Mouse (Mus musculus) frontal cortex, adult (tissue): ENCODE results near the gene Zfp207.
"Not testable (repeated sequence)": the region's sequence is repeated elsewhere in the genome, so short reads cannot be mapped to it uniquely, and the experiment has no call there.

Experiments
- ATAC-seq: cut with Nextera tagmentation; 2 replicates; pipeline ENCODE4 v1.9.2; 2017; ENCODE audit warnings: mild to moderate bottlenecking, moderate library complexity, mixed read lengths; ENCODE audit not compliant: low TSS enrichment

Gene Zfp207

GRCm38 (mm10) chr11:80410377-80410776, 27.3 kb downstream of the Zfp207 start:
- no peak for ATAC-seq

GRCm38 (mm10) chr11:80417085-80417484, 34.0 kb downstream of the Zfp207 start:
- ATAC-seq: no peak

- no peak for ATAC-seq
Measured at GRCm38 (mm10) chr11:80419743-80420142, 36.7 kb downstream of the Zfp207 start.

GRCm38 (mm10) chr11:80420202-80420984, 37.3 kb downstream of the Zfp207 start:
- no peak for ATAC-seq

GRCm38 (mm10) chr11:80421421-80422047, 38.5 kb downstream of the Zfp207 start:
- no peak for ATAC-seq

GRCm38 (mm10) chr11:80424691-80425090, 41.6 kb downstream of the Zfp207 start:
- no peak for ATAC-seq

- ATAC-seq: no peak
Measured at GRCm38 (mm10) chr11:80425247-80425778, 42.2 kb downstream of the Zfp207 start.

GRCm38 (mm10) chr11:80426029-80426813, 43.1 kb downstream of the Zfp207 start:
- ATAC-seq: not testable (repeated sequence)

GRCm38 (mm10) chr11:80428381-80429008, 45.4 kb downstream of the Zfp207 start, which contains the start of gene Psmd11:
Gene Psmd11, plus strand, starts transcription at chr11:80428615.
- ATAC-seq: peak; percentile 98

GRCm38 (mm10) chr11:80429009-80429475, 46.0 kb downstream of the Zfp207 start:
- peak; percentile 51 for ATAC-seq

- no peak for ATAC-seq
Measured at GRCm38 (mm10) chr11:80429500-80430166, 46.6 kb downstream of the Zfp207 start.

GRCm38 (mm10) chr11:80430366-80430910, 47.4 kb downstream of the Zfp207 start:
- no peak for ATAC-seq

- no peak for ATAC-seq
Measured at GRCm38 (mm10) chr11:80446916-80447315, 63.8 kb downstream of the Zfp207 start.

- ATAC-seq: no peak
Measured at GRCm38 (mm10) chr11:80449859-80450258, 66.8 kb downstream of the Zfp207 start.

GRCm38 (mm10) chr11:80452242-80452641, 69.2 kb downstream of the Zfp207 start:
- no peak for ATAC-seq

GRCm38 (mm10) chr11:80453198-80453597, 70.1 kb downstream of the Zfp207 start:
- no peak for ATAC-seq
